Mouse (Mus musculus): ENCODE data around the gene Mif.

The Mif gene

DNA sequence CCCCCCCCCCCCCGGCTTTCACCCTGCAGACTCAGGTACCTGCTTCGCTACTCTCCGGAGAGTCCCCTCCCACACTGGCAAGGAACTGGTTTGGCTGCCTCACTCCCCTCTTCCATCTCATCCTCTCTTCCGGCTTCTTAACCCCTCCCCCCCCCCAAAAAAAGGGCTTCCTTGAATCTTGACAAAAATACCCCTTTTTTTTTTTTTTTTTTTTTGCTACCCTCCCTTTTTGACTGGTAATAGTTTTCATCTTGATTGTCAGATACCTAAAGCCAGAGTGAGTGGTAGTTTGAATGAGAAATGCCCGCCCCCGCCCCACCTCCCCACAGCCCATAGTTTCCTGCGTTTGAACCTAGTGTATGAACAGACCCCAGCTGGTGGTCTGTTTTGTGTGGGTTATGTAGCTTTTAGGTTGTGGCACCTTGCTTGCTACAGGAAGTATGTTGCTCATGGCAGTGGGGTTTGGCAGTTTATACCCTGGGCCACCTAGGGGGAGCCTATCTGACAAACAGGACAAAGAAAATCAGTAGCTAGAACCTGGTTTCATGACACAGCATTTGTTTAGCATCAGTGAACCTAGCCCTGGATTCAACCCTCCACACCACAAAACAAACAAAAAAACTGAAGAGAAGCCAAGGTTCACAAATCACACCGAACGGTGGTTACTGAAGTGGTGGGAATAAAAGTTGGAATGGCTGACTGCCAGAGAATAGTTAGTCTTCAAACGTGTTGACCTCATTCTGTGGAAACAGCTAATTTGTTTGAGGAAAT is 24.1 kb downstream of the Mif start:
- no peak for DNase-seq (ENCODE audit: low spot score in 2 of 2)

DNA sequence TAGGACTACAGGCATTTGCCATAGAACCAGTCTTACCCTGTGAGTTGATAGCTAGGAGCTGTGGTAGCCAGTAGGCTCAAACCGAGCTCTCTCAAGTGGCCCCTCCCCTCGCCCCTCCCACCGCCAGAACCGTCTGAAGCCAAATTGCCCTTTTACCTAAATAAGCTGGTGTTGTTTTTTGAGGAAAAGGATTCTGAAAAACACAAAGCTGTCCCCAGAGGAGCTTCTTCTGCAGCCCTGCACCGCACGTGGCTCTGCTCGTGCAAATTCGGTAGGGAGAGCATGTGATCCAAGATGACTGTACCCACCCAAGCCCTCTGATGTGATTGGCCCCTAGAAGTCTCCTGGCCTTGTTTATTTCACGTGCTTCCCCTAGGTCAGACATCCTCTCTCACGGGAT is 24.7 kb downstream of the Mif start:
- DNase-seq (ENCODE audit: low spot score in 2 of 2) = no peak

DNA sequence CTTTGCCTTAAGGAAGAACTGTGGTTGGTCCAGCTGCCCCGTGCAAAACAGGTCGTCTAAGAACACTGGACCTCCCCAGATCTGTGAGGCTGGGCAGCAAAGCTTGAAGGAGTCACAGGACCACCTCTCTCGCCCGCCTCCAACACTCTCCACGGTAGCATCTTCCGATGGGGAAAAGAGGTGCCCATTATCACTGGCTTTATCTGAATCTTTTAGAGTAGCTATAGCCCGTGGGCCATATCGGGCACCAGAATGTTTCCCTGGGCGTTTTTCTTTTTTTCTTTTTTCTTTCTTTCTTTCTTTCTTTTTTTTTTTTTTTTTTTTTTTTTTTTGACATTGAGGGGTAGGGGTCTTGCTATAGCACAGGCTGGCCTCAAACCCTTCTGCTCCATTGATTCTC is 25.3 kb downstream of the Mif start:
- DNase-seq (ENCODE audit: low spot score in 2 of 2) = no peak

DNA sequence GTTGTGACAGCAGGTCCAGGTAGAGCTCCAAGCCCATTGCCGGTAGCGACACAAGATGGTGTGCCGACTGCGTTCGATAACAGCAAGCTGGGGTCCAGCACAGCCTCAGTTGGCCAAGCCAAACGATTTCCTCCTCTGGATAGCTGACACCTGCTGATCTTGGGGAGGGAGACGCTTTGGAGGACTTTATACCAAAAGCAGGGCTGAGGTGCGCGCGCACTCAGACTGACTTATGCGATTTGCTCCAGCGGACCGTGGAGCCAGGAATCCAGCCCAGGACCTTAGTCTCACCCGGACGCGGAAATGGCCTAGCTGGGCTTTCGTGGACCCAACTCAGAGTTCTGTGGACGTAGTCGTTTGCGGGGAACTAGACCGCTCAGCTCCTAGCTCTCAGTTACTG is 25.8 kb downstream of the Mif start:
- no peak for DNase-seq (ENCODE audit: low spot score in 2 of 2)

DNA sequence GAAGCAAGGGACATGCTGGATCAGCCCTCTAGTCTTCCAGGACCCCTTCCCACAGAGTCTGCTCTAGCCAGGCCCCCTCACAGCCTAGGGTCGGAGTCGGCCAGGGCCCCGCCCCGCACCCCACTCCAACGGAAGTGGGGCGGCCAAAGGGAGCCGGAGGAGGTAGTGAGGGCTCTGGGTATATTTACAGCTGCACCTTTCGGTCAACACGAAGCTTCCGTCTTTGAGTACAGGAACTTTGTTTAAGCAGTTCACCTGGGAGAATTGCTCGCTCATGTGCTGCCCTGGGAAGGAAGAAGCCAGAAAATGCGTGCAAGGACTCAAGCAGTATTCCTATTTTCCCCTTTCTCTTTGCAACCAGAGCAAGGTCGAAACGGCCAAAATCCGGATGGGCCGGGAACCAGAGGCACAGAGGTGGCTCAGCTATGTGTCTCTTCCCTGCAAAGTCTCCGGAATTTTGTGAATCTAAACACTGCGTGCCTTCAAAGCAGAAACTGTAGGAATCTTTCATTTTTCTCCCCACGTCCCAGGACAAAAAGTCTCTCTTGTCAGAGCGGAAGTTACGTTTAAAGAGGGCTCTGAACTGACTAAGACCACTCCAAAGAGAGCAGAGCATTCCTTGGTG is 26.5 kb downstream of the Mif start:
- DNase-seq (ENCODE audit: low spot score in 2 of 2) = no peak

DNA sequence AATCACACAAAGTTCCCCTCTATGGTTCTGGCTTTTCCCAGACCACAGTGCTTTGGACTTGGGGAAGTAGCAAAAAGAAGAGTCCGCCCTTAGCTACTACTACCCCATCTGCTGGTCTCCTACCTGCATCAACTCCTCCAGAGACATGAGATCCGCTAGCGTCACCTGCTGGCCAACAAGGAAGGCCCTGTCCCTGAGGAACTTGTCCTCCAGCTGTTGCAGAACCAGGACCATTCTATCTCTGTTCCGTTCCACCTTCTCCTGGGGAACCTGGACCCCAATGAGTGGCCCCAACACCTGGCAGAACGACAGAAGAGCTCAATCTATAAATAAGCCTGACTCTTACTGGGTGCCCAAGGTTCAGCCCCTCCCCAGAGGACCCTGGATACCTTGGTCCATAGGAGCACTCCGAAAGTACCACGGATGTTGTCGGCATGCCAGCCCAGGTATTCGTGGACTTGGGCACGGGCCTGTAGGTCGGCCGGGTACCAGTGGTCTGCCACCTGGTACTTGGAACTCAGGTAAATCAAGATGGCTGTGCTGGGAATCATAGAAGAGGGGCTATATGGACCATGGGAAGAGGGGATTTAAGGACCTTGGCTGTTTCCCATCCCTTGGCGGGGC is 27.7 kb downstream of the Mif start:
- no peak for DNase-seq (ENCODE audit: low spot score in 2 of 2)

DNA sequence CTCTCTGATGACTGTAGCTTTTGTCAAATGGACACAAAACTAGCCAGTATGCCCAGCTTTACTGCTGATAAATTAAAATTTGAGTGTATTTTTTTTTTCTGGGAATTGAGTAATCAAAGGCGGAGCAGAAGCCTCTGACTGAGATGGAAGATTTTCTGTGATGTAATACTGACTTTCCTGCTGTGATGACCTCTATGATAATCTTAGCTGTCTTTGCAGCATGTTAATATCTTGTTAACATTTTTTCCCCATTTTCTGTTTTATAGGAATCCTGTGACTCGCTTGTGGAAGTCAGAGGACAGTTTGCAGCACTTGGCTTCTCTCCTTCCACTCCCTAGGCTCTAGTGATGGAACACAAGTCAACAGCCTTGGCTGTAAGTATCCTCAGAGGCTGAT is 29.8 kb downstream of the Mif start:
- no peak for DNase-seq (ENCODE audit: low spot score in 2 of 2)

DNA sequence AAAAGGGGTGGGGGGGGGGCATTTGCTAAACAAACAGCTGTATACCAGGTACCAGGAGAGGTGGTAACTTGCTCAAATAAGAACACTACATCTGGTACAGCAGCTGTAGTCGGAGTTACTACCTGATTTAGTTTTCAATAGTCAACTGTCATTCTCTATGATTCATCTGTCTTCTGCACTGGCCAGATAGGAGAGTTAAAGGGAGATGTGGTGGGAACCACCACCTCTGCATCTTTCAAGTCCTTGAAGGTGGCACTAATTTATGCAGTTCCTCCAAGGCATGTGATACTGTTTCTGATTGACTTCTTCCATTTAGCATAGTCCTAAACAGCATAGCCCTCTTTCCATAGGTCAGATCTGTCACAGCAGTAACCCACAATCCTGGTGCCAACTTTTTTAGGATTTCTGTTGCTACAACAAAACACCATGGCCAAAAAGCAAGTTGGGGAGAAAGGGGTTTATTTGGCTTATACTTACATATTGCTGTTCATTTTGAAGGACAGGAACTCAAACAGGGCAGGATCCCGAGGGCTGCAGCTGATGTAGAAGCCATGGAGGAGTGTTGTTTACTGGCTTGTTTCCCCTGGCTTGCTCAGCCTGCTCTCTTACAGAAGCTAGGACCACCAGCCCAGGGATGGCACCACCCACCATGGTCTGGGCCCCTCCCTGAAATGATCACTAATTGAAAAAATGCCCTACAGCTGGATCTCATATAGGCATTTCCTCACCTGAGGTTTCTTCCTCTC is 30.3 kb downstream of the Mif start:
- no peak for DNase-seq (ENCODE audit: low spot score in 2 of 2)

DNA sequence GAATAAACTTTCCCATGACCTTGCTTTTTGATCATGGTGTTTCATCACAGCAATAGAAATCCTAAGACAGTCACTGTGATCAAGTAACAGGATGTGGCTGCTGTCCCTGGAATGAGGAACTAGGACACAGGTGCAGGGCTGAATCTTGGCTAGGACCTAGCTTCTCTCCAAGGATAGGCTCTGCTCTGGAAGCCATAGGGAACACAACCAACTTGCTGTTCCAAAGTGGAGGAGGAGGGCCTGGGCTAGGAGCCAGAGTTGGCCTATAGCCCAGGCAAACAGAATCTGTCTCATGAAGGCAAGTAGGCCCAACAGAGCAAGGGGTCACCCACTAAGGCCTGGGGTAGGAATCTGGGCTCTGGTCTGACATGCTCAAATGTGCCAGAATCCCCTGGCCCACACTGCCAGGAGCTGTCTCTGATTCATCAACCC is 31.5 kb downstream of the Mif start:
- no peak for DNase-seq (ENCODE audit: low spot score in 2 of 2)

DNA sequence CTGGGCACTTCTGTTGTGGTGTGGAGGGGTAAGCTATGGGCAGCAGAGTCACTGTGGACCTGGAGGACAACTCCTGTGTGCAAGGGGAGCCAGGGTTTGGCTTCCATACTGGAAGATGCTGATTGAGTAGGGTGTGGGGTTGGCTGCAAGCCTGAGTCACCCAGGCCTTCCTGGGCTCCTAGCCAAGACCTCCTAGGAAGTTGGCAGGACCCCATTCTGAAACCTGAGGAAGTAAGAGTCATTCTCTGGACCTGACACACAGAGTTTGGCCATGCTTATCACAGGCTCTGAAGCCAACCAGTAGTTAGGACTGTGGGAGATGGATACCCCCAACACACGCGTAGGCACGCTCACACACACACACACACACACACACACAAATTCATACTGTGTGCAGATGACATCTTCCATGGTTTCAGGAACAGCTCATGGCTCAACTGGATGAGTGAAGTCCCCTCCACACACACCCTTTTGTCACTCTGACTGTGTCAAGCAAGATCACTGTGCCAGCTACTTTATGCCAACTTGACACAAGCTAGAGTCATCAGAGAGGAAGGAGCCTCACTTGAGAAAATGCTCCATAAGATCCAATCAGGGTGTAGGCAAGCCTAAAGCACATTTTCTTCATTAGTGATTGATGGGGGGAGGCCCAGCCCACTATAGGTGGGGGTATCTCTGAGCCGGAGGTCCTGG is 32.2 kb downstream of the Mif start:
- no peak for DNase-seq (ENCODE audit: low spot score in 2 of 2)

DNA sequence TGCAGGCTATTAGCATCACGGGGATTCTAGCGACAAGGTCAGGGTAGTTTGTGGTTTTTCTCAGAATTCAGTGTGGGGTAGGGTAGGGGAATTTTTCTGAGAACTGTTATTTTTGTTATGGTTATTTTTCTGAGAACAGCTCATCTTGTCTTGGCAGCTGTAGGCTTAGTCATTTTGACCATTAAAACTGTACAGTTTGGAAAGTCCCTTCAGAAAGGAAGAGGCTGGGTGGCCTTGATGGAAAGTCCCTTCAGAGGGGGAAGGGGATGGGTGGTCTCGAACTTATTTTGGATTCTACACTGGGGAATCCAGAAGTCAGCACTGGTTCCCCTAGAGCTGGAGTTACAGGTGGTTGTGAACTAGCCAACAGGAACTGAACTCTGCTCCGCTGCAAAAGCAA is 35.5 kb downstream of the Mif start:
- no peak for DNase-seq (ENCODE audit: low spot score in 2 of 2)

DNA sequence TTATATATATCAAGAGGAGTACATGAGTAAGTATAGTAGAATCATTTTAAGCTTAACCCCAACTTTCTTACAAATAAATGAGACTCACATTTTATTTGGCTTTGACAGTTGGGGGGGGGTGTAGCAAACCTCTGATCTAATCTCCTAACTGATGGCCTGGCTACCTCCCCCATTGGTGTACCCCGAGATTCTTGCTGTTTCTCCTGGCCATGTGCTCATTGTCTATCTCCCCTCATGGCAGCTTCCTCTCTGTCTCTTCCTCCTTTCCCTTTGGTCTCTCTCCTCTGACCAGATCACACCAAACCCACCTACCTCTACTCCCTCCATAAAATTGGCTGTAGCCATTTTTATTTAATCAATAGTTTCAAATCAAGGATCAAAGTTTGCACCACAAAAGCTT is 36.3 kb downstream of the Mif start:
- DNase-seq (ENCODE audit: low spot score in 2 of 2) = no peak

DNA sequence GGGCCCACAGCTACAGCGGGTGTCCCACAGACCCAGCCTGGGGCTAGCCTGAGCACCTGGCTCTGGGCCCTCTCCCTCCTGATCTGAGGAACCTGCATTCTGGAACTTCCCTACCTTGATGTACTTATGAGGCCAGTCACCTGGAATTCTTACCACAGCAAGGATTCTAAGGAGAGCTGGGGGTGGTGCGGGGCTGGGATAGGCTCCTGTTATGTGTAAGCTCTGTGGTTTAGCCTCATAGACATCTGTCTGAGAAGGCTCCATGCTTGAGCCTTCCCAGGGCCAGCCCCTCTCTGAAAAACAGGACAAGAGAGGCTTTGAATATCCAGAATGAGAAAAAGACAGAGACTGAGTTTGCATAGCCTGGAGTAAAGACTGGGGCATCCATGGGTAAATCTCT is 37.6 kb downstream of the Mif start, which contains the start of gene Gstt4:
Gene Gstt4, minus strand, starts transcription at position 101 of the 400 bp plus-strand sequence.
- DNase-seq (ENCODE audit: low spot score in 2 of 2) = no peak

DNA sequence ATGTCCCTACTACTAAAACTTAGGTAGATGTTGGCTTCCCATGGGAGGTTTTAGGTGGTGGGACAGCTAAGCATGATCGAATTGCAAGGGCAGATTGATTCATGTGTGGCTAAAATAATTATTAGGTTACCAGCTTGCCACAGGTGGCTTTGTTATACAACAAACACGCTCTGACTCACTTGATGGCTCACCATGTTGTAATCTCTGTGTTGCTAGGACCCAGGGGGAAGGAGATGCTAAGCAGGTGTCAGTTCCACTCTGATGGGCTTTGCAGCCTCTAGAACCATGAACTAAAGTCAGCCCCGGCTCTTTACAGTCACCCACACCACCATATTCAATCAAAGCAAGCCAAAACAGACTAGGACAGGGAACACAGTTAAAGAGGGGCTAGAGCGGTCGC is 40.2 kb downstream of the Mif start:
- no peak for DNase-seq (ENCODE audit: low spot score in 2 of 2)

DNA sequence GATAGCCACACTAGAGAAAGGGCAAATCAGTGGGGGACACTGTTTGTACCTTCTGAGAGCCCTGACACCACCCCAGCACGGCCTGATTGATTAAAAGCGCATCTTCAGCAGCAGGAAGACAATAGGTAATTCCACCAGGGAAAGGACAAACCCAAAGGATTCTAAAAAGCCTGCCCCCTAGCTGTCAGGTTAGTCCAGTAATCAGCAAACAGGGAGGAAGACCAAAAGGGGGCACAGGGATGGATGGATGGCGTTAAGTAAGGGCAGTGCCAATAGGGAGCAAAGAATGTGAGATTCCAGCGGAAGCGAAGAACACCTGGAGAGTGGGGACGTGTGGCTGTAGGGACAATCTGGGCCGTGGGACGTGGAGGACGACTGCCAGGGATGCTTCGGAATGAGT is 41.4 kb downstream of the Mif start:
- DNase-seq (ENCODE audit: low spot score in 2 of 2) = no peak

Data from frontal cortex, postnatal 10 days (tissue).